Mouse (Mus musculus) heart, postnatal 0 days (tissue): Measurements from ENCODE around the gene Pomgnt2.

Experiments used
- CTCF ChIP-seq: IDR thresholded peaks from 2 replicates; pipeline ENCODE4 v1.5.1; 2016; ENCODE audit warnings: antibody characterized with exemption, control low read depth, low read depth
- EP300 ChIP-seq: IDR thresholded peaks from 2 replicates; pipeline ENCODE4 v1.6.1; 2016; ENCODE audit warnings: antibody characterized with exemption, low read depth

- TF ChIP-seq CTCF (no peak), EP300 (no peak)
Measured at GRCm38 (mm10) chr9:122030706-122031105, 33.8 kb upstream of the Pomgnt2 start.
